Mouse (Mus musculus): Measurements from ENCODE around the gene Pole2. TPM values are rescaled to one million over a fixed set of nuclear protein-coding genes. Genes with fewer than 3 reads are reported as not detected.
"Not testable (repeated sequence)": the region's sequence is repeated elsewhere in the genome, so short reads cannot be mapped to it uniquely, and the experiment has no call there.

Gene Pole2
- total and polyA plus RNA-seq, 2 experiments from 2014 or later = 1.4 to 3.6 TPM

- H3K4me1 ChIP-seq (ENCODE audit: insufficient read depth, low read length) = no peaks in the 10 kb centered on the region
- 67% methylated on average over 12 of the region's 12 CpGs for WGBS
- H3K36me3 ChIP-seq (ENCODE audit: insufficient read depth, low read length) = 0 out of 2 replicates have a peak, but pooled peaks cover 2% of the 10 kb centered on the region
- DNase-seq (ENCODE audit: low spot score) (no peak), ATAC-seq (ENCODE audit: low FRiP score) (no peak)
- no peak overlapping the region for H3K4me2 ChIP-seq (ENCODE audit: low read depth, low read length, poor library complexity, severe bottlenecking)
- no peak overlapping the region for H3K9ac ChIP-seq (replicated peaks; ENCODE audit: low read length, poor library complexity, severe bottlenecking)
- no peak overlapping the region for H3K4me3 ChIP-seq (ENCODE audit: low read depth, low read length)
- H3K27ac ChIP-seq (ENCODE audit: low read depth, low read length) = no peak overlapping the region
- H3K9me3 ChIP-seq (ENCODE audit: low read length) = no peaks in the 10 kb centered on the region
- no peaks in the 10 kb centered on the region for H3K27me3 ChIP-seq (ENCODE audit: insufficient read depth, low read length)
- TF ChIP-seq CTCF (IDR thresholded peaks at IDR 0.05) = no peak
Observed at GRCm38 (mm10) chr12:69179371-69179770, 48.6 kb downstream of the Pole2 start.

GRCm38 (mm10) chr12:69177526-69177925 is 50.5 kb downstream of the Pole2 start:
- no peak for DNase-seq (ENCODE audit: low spot score)
- Histone ChIP-seq H3K27me3 (ENCODE audit: insufficient read depth, low read length) (no peaks in the 10 kb centered on the region), H3K27ac (ENCODE audit: low read depth, low read length) (no peak overlapping the region), H3K9me3 (ENCODE audit: low read length) (no peaks in the 10 kb centered on the region), H3K36me3 (ENCODE audit: insufficient read depth, low read length) (0 out of 2 replicates have a peak, but pooled peaks cover 2% of the 10 kb centered on the region), H3K4me2 (ENCODE audit: low read depth, low read length, poor library complexity, severe bottlenecking) (no peak overlapping the region), H3K4me3 (ENCODE audit: low read depth, low read length) (no peak overlapping the region), H3K9ac (replicated peaks; ENCODE audit: low read length, poor library complexity, severe bottlenecking) (no peak overlapping the region), H3K4me1 (ENCODE audit: insufficient read depth, low read length) (no peaks in the 10 kb centered on the region)
- TF ChIP-seq CTCF (IDR thresholded peaks at IDR 0.05) = no peak
- 84% methylated on average over 3 of the region's 3 CpGs for WGBS
- no peak for ATAC-seq (ENCODE audit: low FRiP score)

GRCm38 (mm10) chr12:69175975-69176374 is 52.0 kb downstream of the Pole2 start:
- Histone ChIP-seq H3K27ac (ENCODE audit: low read depth, low read length) (no peak overlapping the region), H3K4me1 (ENCODE audit: insufficient read depth, low read length) (no peaks in the 10 kb centered on the region), H3K36me3 (ENCODE audit: insufficient read depth, low read length) (no peaks in the 10 kb centered on the region), H3K27me3 (ENCODE audit: insufficient read depth, low read length) (no peaks in the 10 kb centered on the region), H3K4me2 (ENCODE audit: low read depth, low read length, poor library complexity, severe bottlenecking) (no peak overlapping the region), H3K4me3 (ENCODE audit: low read depth, low read length) (no peak overlapping the region), H3K9me3 (ENCODE audit: low read length) (no peaks in the 10 kb centered on the region), H3K9ac (replicated peaks; ENCODE audit: low read length, poor library complexity, severe bottlenecking) (no peak overlapping the region)
- TF ChIP-seq CTCF (IDR thresholded peaks at IDR 0.05) = no peak
- DNase-seq (ENCODE audit: low spot score) = no peak
- no peak for ATAC-seq (ENCODE audit: low FRiP score)
- WGBS = 93% methylated on average over 3 of the region's 3 CpGs

- DNase-seq (ENCODE audit: low spot score) (no peak), ATAC-seq (ENCODE audit: low FRiP score) (no peak)
- H3K4me1 ChIP-seq (ENCODE audit: insufficient read depth, low read length) = no peaks in the 10 kb centered on the region; the same call in 1 of the 2 replicates
- no peak for TF ChIP-seq CTCF (IDR thresholded peaks at IDR 0.05)
- H3K36me3 ChIP-seq (ENCODE audit: insufficient read depth, low read length) = no peaks in the 10 kb centered on the region
- H3K4me3 ChIP-seq (ENCODE audit: low read depth, low read length) = no peak overlapping the region
- WGBS = 89% methylated on average over 2 of the region's 2 CpGs
- H3K27ac ChIP-seq (ENCODE audit: low read depth, low read length) = no peak overlapping the region
- H3K27me3 ChIP-seq (ENCODE audit: insufficient read depth, low read length) = no peaks in the 10 kb centered on the region
- no peak overlapping the region for H3K9ac ChIP-seq (replicated peaks; ENCODE audit: low read length, poor library complexity, severe bottlenecking)
- no peaks in the 10 kb centered on the region for H3K9me3 ChIP-seq (ENCODE audit: low read length)
- H3K4me2 ChIP-seq (ENCODE audit: low read depth, low read length, poor library complexity, severe bottlenecking) = no peak overlapping the region
Observed at GRCm38 (mm10) chr12:69171307-69171706, 56.7 kb downstream of the Pole2 start.

GRCm38 (mm10) chr12:69168461-69169106 is 59.4 kb downstream of the Pole2 start, which contains the start of gene Lrr1:
TSS of gene Lrr1 (plus strand) at chr12:69168814.
- H3K4me2 ChIP-seq (ENCODE audit: low read depth, low read length, poor library complexity, severe bottlenecking) = peak within 1 kb of the TSS; percentile 99
- peak within 1 kb of the TSS; percentile 68 for H3K4me3 ChIP-seq (ENCODE audit: low read depth, low read length)
- DNase-seq (ENCODE audit: low spot score) = peak; percentile 87
- H3K4me1 ChIP-seq (ENCODE audit: insufficient read depth, low read length) = no peaks in the 10 kb centered on the region; the same call in 1 of the 2 replicates
- H3K27ac ChIP-seq (ENCODE audit: low read depth, low read length) = peak within 1 kb of the TSS; percentile 70
- under 1% methylated on average over 40 of the region's 40 CpGs for WGBS
- peak; percentile 90 for ATAC-seq (ENCODE audit: low FRiP score)
- H3K9me3 ChIP-seq (ENCODE audit: low read length) = no peaks in the 10 kb centered on the region
- H3K27me3 ChIP-seq (ENCODE audit: insufficient read depth, low read length) = no peaks in the 10 kb centered on the region
- H3K9ac ChIP-seq (replicated peaks; ENCODE audit: low read length, poor library complexity, severe bottlenecking) = peak within 1 kb of the TSS; percentile 69
- TF ChIP-seq CTCF (IDR thresholded peaks at IDR 0.05) = no peak
- no peaks in the 10 kb centered on the region for H3K36me3 ChIP-seq (ENCODE audit: insufficient read depth, low read length)

DNA sequence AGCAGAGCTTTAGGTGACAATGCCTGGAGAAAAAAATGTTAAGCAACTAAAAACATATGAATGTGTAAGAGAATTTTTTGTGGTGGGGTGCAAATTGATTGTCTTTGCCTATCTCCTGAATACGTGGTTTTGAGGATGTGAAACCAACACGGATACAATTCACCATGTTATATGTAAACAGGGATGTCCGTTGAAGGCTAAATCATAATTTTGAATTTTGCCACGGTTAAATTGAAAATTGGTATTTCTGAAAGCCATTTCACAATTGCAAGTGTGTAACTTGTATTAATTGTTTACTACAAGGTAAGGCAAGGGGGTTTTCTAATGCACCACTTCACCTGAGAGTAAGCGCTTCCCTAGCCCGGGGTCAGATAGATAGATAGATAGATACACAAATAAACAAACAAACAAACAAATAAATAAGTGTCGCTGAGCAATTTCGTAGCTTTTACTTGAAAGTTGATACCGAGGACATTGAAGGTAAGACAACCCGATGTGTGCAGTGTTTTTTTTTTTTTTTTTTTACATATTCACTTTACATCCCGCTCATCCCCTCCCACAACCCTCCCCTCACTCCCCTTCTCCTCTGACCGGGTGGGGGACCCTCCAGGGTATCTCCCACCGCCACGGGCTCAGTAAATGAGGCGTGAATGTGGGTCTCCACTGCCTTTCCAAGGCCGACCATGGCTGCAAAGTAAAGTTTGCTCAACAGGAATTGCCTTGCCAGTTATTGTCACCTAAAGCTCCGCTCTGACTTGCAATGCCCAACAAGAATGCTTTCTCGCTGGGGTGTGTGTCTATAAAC is 60.1 kb downstream of the Pole2 start:
- no peaks in the 10 kb centered on the region for H3K36me3 ChIP-seq (ENCODE audit: insufficient read depth, low read length)
- peak overlapping the region; percentile 70 for H3K27ac ChIP-seq (ENCODE audit: low read depth, low read length)
- peak overlapping the region; percentile 69 for H3K9ac ChIP-seq (replicated peaks; ENCODE audit: low read length, poor library complexity, severe bottlenecking)
- H3K4me1 ChIP-seq (ENCODE audit: insufficient read depth, low read length) = no peaks in the 10 kb centered on the region; the same call in 1 of the 2 replicates
- DNase-seq (ENCODE audit: low spot score) (no peak), ATAC-seq (ENCODE audit: low FRiP score) (peak; percentile 55; the same call in 1 of the 2 replicates)
- H3K27me3 ChIP-seq (ENCODE audit: insufficient read depth, low read length) = no peaks in the 10 kb centered on the region
- no peaks in the 10 kb centered on the region for H3K9me3 ChIP-seq (ENCODE audit: low read length)
- 8% methylated on average over 18 of the region's 18 CpGs for WGBS
- peak overlapping the region; percentile 68 for H3K4me3 ChIP-seq (ENCODE audit: low read depth, low read length)
- peak overlapping the region; percentile 99 for H3K4me2 ChIP-seq (ENCODE audit: low read depth, low read length, poor library complexity, severe bottlenecking)
- no peak for TF ChIP-seq CTCF (IDR thresholded peaks at IDR 0.05)

GRCm38 (mm10) chr12:69166861-69167581 is 61.0 kb downstream of the Pole2 start:
- not testable (repeated sequence) for H3K9ac ChIP-seq (replicated peaks; ENCODE audit: low read length, poor library complexity, severe bottlenecking); ATAC-seq (ENCODE audit: low FRiP score); H3K36me3 ChIP-seq (ENCODE audit: insufficient read depth, low read length); H3K9me3 ChIP-seq (ENCODE audit: low read length); H3K4me3 ChIP-seq (ENCODE audit: low read depth, low read length); H3K4me1 ChIP-seq (ENCODE audit: insufficient read depth, low read length); H3K4me2 ChIP-seq (ENCODE audit: low read depth, low read length, poor library complexity, severe bottlenecking); H3K27me3 ChIP-seq (ENCODE audit: insufficient read depth, low read length); DNase-seq (ENCODE audit: low spot score); H3K27ac ChIP-seq (ENCODE audit: low read depth, low read length)
- 64% methylated on average over 8 of the region's 8 CpGs for WGBS

All from midbrain, postnatal 0 days (tissue).